Mouse (Mus musculus) urinary bladder, postnatal 25 days (tissue): ENCODE data around the gene Gm3676.
"Not testable (repeated sequence)": the region's sequence is repeated elsewhere in the genome, so short reads cannot be mapped to it uniquely, and the experiment has no call there.

Experiments used
- DNase-seq: peaks from one replicate; pipeline ENCODE4 v3.0.0; 2022; ENCODE audit warnings: low spot score

The Gm3676 gene

DNA sequence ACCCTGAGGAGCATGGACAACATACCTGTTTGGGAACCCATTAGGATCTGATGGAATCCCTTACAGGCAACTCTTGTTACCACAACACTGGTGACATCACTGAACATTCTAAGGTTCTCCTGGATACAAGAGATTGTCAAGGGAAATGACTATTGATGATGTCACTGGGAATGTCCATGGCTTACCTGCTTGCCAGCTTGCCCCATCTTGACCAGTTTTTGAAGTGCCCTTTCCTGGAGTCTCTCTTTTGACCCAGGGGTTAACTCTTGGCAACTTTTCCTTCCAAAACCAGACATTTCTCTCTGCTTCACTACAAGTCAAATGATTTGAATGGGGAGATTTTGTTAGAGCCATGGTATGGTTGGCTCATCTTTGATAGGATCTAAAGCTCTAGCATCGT, at the start of gene Gm3676:
Gm3676 (minus strand) TSS at position 101 of the 400 bp plus-strand sequence.
- not testable (repeated sequence) for DNase-seq

GRCm38 (mm10) chr14:41648176-41648575, 1.9 kb upstream of the Gm3676 start:
- peak; percentile 2 for DNase-seq

- not testable (repeated sequence) for DNase-seq
Measured at GRCm38 (mm10) chr14:41630144-41630543, 16.1 kb downstream of the Gm3676 start.

DNA sequence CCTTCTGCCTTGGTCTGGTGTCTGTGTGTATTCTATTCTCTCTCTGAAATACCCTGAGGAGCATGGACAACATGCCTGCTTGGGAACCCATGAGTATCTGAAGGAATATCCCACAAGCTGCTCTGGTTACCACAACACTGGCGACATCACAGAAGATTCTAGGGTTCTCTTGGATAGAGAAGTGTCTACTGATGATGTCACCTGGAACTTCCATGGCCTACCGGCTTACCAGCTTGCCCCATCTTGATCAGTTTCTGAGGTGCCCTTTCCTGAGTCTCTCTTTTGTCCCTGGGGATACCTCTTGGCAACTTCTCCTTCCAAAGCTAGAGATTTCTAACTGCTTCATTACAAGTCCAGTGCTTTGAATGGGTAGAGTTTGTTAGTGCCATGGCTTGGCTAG, 21.8 kb downstream of the Gm3676 start, which contains the start of gene Gm3072:
Gm3072 (minus strand) TSS at position 101 of the 400 bp plus-strand sequence.
- not testable (repeated sequence) for DNase-seq

DNA sequence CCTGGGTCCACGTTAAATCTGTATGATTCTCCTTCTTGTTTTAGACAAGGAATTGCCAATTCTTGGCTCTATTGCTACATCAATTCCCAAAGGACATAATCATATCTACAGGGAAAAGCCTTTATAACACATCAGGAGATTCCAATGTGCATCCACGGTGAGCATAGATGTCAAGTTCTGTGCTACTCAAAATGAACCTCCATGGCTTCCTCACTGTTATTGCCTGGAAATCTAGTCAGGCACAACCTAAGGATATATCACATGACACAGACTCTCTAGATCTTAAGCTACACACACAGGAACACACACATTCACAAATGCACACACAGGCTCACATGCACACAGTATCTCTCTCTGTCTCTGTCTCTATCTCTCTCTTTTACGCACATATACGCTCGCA, 23.8 kb downstream of the Gm3676 start:
- not testable (repeated sequence) for DNase-seq

GRCm38 (mm10) chr14:41610690-41611089, 35.6 kb downstream of the Gm3676 start:
- not testable (repeated sequence) for DNase-seq

GRCm38 (mm10) chr14:41600935-41601334, 45.4 kb downstream of the Gm3676 start:
- DNase-seq, result not testable (repeated sequence)
